Mouse (Mus musculus) brain, adult 2 months (tissue): ENCODE measurements around the gene Smcp.
A peak's percentile ranks its signal among the peaks of the same experiment; 100 is the strongest.

Experiments
- DNase-seq: peaks from one replicate; pipeline ENCODE4 v3.0.0; 2011; ENCODE audit warnings: low read depth, low spot score

Gene Smcp

GRCm38 (mm10) chr3:92588858-92589257 is at the start of gene Smcp:
Gene Smcp (minus strand): TSS chr3:92588997.
- no peak for DNase-seq

GRCm38 (mm10) chr3:92638653-92638991 is 49.8 kb upstream of the Smcp start:
- no peak for DNase-seq

GRCm38 (mm10) chr3:92637745-92638652 is 49.2 kb upstream of the Smcp start:
- DNase-seq = no peak

GRCm38 (mm10) chr3:92621560-92621959 is 32.8 kb upstream of the Smcp start, which contains the start of gene Lce6a:
Gene Lce6a (minus strand): TSS chr3:92621660.
- DNase-seq = no peak

- DNase-seq = no peak
Measured at GRCm38 (mm10) chr3:92609804-92610203, 21.0 kb upstream of the Smcp start.

GRCm38 (mm10) chr3:92607392-92607791 is 18.6 kb upstream of the Smcp start, which contains the start of gene 2210017I01Rik:
Gene 2210017I01Rik (minus strand): TSS chr3:92607492.
- no peak for DNase-seq

GRCm38 (mm10) chr3:92602169-92602568 is 13.4 kb upstream of the Smcp start:
- DNase-seq = peak; percentile 11

- no peak for DNase-seq
Measured at GRCm38 (mm10) chr3:92600456-92600855, 11.7 kb upstream of the Smcp start.

- DNase-seq = no peak
Measured at GRCm38 (mm10) chr3:92599973-92600372, 11.2 kb upstream of the Smcp start.

GRCm38 (mm10) chr3:92598429-92598828 is 9.6 kb upstream of the Smcp start:
- DNase-seq = no peak

GRCm38 (mm10) chr3:92587190-92587589 is 1.6 kb downstream of the Smcp start:
- DNase-seq = no peak

- no peak for DNase-seq
Measured at GRCm38 (mm10) chr3:92585055-92585454, 3.7 kb downstream of the Smcp start.

GRCm38 (mm10) chr3:92583164-92583826 is 5.5 kb downstream of the Smcp start:
- DNase-seq = peak; percentile 7

GRCm38 (mm10) chr3:92579508-92579907 is 9.3 kb downstream of the Smcp start:
- no peak for DNase-seq

GRCm38 (mm10) chr3:92578652-92579413 is 10.0 kb downstream of the Smcp start:
- DNase-seq = no peak

- DNase-seq = no peak
Measured at GRCm38 (mm10) chr3:92573449-92574041, 15.3 kb downstream of the Smcp start, which contains the start of gene Ivl. Gene Ivl (minus strand): TSS chr3:92573735.

- DNase-seq = no peak
Measured at GRCm38 (mm10) chr3:92572514-92573155, 16.2 kb downstream of the Smcp start.

- no peak for DNase-seq
Measured at GRCm38 (mm10) chr3:92568752-92569151, 20.0 kb downstream of the Smcp start.

GRCm38 (mm10) chr3:92565418-92565817 is 23.4 kb downstream of the Smcp start:
- DNase-seq = no peak

GRCm38 (mm10) chr3:92534411-92534810 is 54.4 kb downstream of the Smcp start, which contains the start of gene 2310046K23Rik:
Gene 2310046K23Rik (minus strand): TSS chr3:92534511.
- DNase-seq = no peak
